Mouse (Mus musculus) spleen, adult 2 months (tissue): ENCODE data around the gene Pnldc1.

Experiments used
- CTCF ChIP-seq: fragments of 200-500 bp; IDR thresholded peaks from 2 replicates; pipeline ENCODE4 v1.5.1; 2011; ENCODE audit warnings: mild to moderate bottlenecking, inconsistent platforms; ENCODE audit not compliant: insufficient read depth, insufficient read length, insufficient replicate concordance; ENCODE audit errors: extremely low read depth
- POLR2A ChIP-seq: fragments of 200-500 bp; IDR thresholded peaks from 2 replicates; pipeline ENCODE4 v1.6.1; 2011; ENCODE audit warnings: low read depth, low read length, inconsistent platforms

GRCm38 (mm10) chr17:12866853-12867252, 43.2 kb downstream of the Pnldc1 start:
- no peak for TF ChIP-seq POLR2A
- TF ChIP-seq CTCF = no peak
